Mouse (Mus musculus) layer of hippocampus, adult 2 months (tissue): Measurements from ENCODE around the gene Cyb5b. TPM values are rescaled to one million over a fixed set of nuclear protein-coding genes. Genes with fewer than 3 reads are reported as not detected.
A peak's percentile ranks its signal among the peaks of the same experiment; 100 is the strongest.
"Not testable (repeated sequence)": the region's sequence is repeated elsewhere in the genome, so short reads cannot be mapped to it uniquely, and the experiment has no call there.

Experiments used
- DNase-seq, 2 experiments: peaks; one replicate each; pipeline ENCODE4 v3.0.0; 2022; ENCODE audit warnings: low spot score in 2 of 2
- H3K27ac ChIP-seq: fragments of 200-600 bp; 2 replicates; pipeline ENCODE4 v1.8.1; 2022
- H3K4me3 ChIP-seq: fragments of 200-600 bp; 2 replicates; pipeline ENCODE4 v1.8.1; 2022; ENCODE audit warnings: mild to moderate bottlenecking
- CTCF ChIP-seq: fragments of 200-600 bp; conservative IDR thresholded peaks from 2 replicates; pipeline ENCODE4 v1.8.1; 2022; ENCODE audit warnings: antibody characterized with exemption, mild to moderate bottlenecking, moderate library complexity
- total RNA-seq, 2 experiments: library from RNA; stranded (reverse); gene quantifications; 2 replicates each; pipeline ENCODE4 v1.2.3; 2021

Cyb5b gene
- total RNA-seq, 2 experiments from 2014 or later, result 103 to 104 TPM

GRCm38 (mm10) chr8:107197901-107198826 lies 47.7 kb downstream of the Cyb5b start:
- no peak for DNase-seq
- H3K4me3 ChIP-seq, result no peak overlapping the region
- no peak for TF ChIP-seq CTCF
- H3K27ac ChIP-seq, result no peak overlapping the region

GRCm38 (mm10) chr8:107205164-107205563 lies 54.7 kb downstream of the Cyb5b start:
- no peak for TF ChIP-seq CTCF
- H3K27ac ChIP-seq, result peak overlapping the region; percentile 89
- no peak for DNase-seq
- peak overlapping the region; percentile 21; the same call in 1 of the 2 replicates for H3K4me3 ChIP-seq

GRCm38 (mm10) chr8:107205701-107206561 lies 55.5 kb downstream of the Cyb5b start:
- Histone ChIP-seq H3K4me3 (peak overlapping the region; percentile 21), H3K27ac (peak overlapping the region; percentile 89)
- TF ChIP-seq CTCF, result 0 out of 2 replicates have a peak, but pooled peaks have one; percentile 12
- DNase-seq, result peak; percentile 29 to 38

GRCm38 (mm10) chr8:107206782-107207525 lies 56.5 kb downstream of the Cyb5b start:
- DNase-seq, result no peak
- no peak for TF ChIP-seq CTCF
- H3K4me3 ChIP-seq, result no peak overlapping the region
- peak overlapping the region; percentile 89 for H3K27ac ChIP-seq

- no peak for TF ChIP-seq CTCF
- no peak for DNase-seq
- Histone ChIP-seq H3K27ac (no peak overlapping the region), H3K4me3 (no peak overlapping the region)
Measured at GRCm38 (mm10) chr8:107209185-107209584, 58.7 kb downstream of the Cyb5b start.

GRCm38 (mm10) chr8:107212006-107212405 lies 61.6 kb downstream of the Cyb5b start:
- H3K27ac ChIP-seq, result no peak overlapping the region
- DNase-seq, result no peak
- TF ChIP-seq CTCF, result no peak
- no peak overlapping the region for H3K4me3 ChIP-seq

GRCm38 (mm10) chr8:107217230-107217629 lies 66.8 kb downstream of the Cyb5b start:
- DNase-seq, H3K27ac ChIP-seq, H3K4me3 ChIP-seq: not testable (repeated sequence)

GRCm38 (mm10) chr8:107218091-107218490 lies 67.7 kb downstream of the Cyb5b start:
- no peak for DNase-seq
- no peak overlapping the region for H3K27ac ChIP-seq
- TF ChIP-seq CTCF, result no peak
- H3K4me3 ChIP-seq, result no peak overlapping the region

GRCm38 (mm10) chr8:107219078-107219477 lies 68.6 kb downstream of the Cyb5b start:
- no peak overlapping the region for H3K27ac ChIP-seq
- no peak for DNase-seq
- TF ChIP-seq CTCF, result no peak

GRCm38 (mm10) chr8:107221924-107222851 lies 71.7 kb downstream of the Cyb5b start:
- TF ChIP-seq CTCF, result no peak
- Histone ChIP-seq H3K27ac (no peak overlapping the region), H3K4me3 (no peak overlapping the region)
- no peak for DNase-seq

More at GRCm38 (mm10) chr8:107219078-107219477, 68.6 kb downstream of the Cyb5b start:
- no peak overlapping the region for H3K4me3 ChIP-seq

GRCm38 (mm10) chr8:107226183-107226582 lies 75.7 kb downstream of the Cyb5b start:
- no peak overlapping the region for H3K27ac ChIP-seq
- no peak for DNase-seq
- no peak for TF ChIP-seq CTCF
- H3K4me3 ChIP-seq, result no peak overlapping the region
